Mouse (Mus musculus) megakaryocyte-erythroid progenitor cell, adult 5 weeks (primary cell): ENCODE data around the gene Olfr1104. TPM values are rescaled to one million over a fixed set of nuclear protein-coding genes. Genes with fewer than 3 reads are reported as not detected.

ENCODE experiments used
- polyA plus RNA-seq: library from polyadenylated mRNA; stranded (reverse); fragments of >175 nt; gene quantifications from 2 replicates; pipeline ENCODE4 v1.2.3, GENCODE M21; 2012

The Olfr1104 gene
- not detected in 2 replicates for polyA plus RNA-seq

DNA sequence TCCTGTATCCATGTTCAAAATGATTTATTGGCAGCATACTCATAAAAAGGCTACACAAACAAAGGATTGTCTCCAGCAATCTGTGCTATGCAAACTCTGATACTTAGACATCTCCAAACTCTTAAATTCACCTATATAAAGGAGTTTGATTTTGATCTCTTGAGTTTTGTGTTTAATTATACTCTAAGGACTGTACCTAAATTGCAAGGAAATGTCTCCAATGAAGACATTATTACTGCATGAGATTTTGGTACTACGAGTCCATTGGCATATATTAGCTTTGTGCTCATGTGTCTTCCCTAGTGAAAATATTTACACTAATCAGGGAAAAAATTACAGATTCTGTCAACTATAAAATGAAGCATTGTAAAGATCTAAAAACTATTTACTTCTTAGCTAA is at the start of gene Olfr1104:
Gene Olfr1104, minus strand, starts transcription at position 101 of the 400 bp plus-strand sequence.

DNA sequence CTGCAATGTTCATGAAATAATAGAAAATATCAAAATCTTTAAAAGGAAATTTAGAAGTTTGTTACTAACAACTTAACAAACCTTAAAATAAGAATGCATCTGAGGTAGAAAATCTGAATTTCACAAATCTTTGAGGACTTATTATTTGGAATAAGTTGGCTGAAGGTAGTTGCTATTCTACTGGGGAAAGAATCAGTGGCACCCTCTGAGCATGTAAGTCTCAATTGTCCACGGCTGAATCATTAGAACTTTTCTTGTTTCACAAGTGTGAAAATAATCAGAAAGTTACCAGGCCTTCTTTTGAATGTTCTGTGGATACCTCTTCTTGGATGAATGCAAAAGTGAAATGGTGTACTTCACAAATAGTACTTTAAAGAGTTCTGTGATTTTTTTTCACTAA is 48.8 kb upstream of the Olfr1104 start, which contains the start of gene Olfr1107:
Gene Olfr1107, minus strand, starts transcription at position 101 of the 400 bp plus-strand sequence.

DNA sequence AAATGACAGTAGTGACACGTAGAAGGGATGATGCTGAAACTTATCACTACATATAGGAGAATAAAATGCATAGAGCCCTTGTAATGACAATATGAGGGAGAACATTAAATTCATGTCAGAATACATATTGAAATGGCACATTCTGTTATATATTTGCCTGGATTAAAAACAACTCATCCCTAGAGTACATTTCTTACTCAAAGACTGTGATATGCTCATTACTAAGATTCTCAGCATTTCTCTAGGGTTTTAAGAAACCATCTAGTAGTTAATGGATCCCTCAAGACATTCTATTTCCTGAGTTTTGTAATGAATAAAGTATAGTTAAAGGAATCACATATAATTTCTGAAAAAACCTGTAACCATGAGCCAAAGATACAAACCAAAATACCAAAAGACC is 25.3 kb upstream of the Olfr1104 start, which contains the start of gene Olfr1106:
Gene Olfr1106, minus strand, starts transcription at position 101 of the 400 bp plus-strand sequence.

DNA sequence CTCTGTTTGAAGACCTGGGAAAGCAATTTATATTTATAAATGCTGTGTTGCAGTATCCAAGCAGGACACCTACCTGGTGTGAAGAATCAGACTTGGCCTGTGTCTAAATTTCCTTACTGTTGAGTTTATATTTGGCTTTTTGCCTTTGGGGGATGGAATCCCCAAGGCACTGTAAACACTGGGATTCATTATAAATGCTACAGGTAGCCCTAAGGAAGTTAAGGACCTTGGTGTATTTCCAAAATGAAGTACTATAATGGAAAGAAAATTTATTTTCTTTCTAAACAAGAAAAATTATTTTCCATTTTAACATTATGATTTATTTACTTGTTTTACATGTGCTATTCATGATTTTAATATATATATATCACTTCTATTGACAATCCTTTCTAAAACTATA is 9.6 kb upstream of the Olfr1104 start, which contains the start of gene Olfr1105:
Gene Olfr1105, minus strand, starts transcription at position 101 of the 400 bp plus-strand sequence.

DNA sequence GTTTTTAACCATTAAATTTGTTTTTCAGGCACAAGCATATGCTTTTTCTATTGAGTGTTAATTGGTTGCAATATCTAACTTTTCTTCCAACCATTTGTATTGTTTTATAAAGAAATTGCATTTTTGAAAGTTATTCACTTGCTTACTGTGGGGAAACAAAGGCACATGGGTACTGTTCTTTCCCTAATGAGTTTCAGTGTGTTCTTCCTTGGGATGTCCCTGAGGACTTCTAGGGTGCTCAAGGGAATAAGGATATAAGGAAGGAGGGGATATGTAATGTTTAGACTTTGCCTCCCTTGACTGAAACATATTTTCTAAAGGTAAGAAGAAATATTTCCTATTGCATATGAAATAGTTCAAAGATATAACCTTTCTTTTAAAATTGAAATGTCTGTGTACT is 28.8 kb downstream of the Olfr1104 start, which contains the start of gene Olfr1102:
Gene Olfr1102, plus strand, starts transcription at position 301 of the 400 bp plus-strand sequence.

DNA sequence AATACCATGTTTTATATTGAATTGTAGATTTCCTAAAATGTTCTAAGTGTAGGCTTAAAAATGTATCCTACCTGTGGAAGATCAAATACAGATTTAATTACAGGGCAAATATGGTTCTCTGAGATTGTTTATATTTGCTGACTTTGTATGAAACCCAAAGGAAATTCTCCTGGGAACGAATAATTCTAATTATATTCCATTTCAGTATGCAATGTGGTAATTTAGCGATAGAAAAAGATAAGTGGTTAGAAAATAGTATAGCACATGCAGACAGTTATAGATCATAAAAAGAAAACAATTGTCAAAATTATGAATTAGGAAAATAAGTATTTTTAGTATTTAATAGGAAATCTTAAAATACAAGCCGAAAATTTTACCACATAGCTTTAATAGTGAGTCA is 35.8 kb downstream of the Olfr1104 start, which contains the start of gene Olfr1101:
Gene Olfr1101, minus strand, starts transcription at position 101 of the 400 bp plus-strand sequence.

DNA sequence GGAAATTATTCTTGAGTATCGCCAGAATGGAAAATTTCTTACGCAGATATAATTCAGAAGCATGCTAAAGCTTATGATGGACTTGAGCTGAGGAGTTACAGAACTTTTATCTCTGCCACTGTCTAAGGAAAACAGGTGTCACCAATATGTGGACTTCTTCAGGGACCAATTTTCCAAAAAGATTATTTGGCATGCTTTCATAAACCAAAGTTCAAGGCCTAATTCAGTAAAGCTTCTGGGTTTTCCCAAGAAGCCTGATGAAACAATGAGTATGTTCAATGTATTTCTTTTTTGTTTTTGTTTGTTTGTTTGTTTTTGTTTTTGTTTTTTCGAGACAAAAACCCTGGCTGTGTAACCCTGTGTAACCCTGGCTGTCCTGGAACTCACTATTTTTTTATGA is 47.0 kb downstream of the Olfr1104 start, which contains the start of gene Olfr1100:
Gene Olfr1100, minus strand, starts transcription at position 101 of the 400 bp plus-strand sequence.

Other genes starting within 250 kb of the Olfr1104 start
- gene Olfr1093, start 244.6 kb downstream of the Olfr1104 start, polyA plus RNA-seq, result not detected in 2 replicates
- gene Olfr141, start 217.1 kb downstream of the Olfr1104 start, polyA plus RNA-seq, result not detected in 2 replicates
- gene Olfr1094, start 202.4 kb downstream of the Olfr1104 start, polyA plus RNA-seq, result not detected in 2 replicates
- gene Olfr1095, start 175.4 kb downstream of the Olfr1104 start, polyA plus RNA-seq, result not detected in 2 replicates
- gene Gm13723, start 152.3 kb downstream of the Olfr1104 start, polyA plus RNA-seq, result not detected in 2 replicates
- not detected in 2 replicates for gene Olfr1097, start 134.9 kb downstream of the Olfr1104 start, polyA plus RNA-seq
- gene Olfr1098, start 102.5 kb downstream of the Olfr1104 start, polyA plus RNA-seq, result not detected in 2 replicates
- not detected in 2 replicates for gene Olfr1099, start 66.4 kb downstream of the Olfr1104 start, polyA plus RNA-seq
- gene Olfr1100, start 47.1 kb downstream of the Olfr1104 start, polyA plus RNA-seq, result not detected in 2 replicates
- gene Olfr1101, start 35.9 kb downstream of the Olfr1104 start, polyA plus RNA-seq, result not detected in 2 replicates
- gene Olfr1102, start 28.7 kb downstream of the Olfr1104 start, polyA plus RNA-seq, result not detected in 2 replicates
- not detected in 2 replicates for gene Olfr1105, start 9.5 kb upstream of the Olfr1104 start, polyA plus RNA-seq
- not detected in 2 replicates for gene Olfr1106, start 25.2 kb upstream of the Olfr1104 start, polyA plus RNA-seq
- gene Olfr1107, start 48.7 kb upstream of the Olfr1104 start, polyA plus RNA-seq, result 0.01 TPM in 1 of 2 replicates, not detected in the other
- not detected in 2 replicates for gene Olfr1109, start 68.9 kb upstream of the Olfr1104 start, polyA plus RNA-seq
- not detected in 2 replicates for gene Olfr259, start 87.5 kb upstream of the Olfr1104 start, polyA plus RNA-seq
- not detected in 2 replicates for gene Olfr1110, start 113.2 kb upstream of the Olfr1104 start, polyA plus RNA-seq
- gene Olfr1111, start 125.5 kb upstream of the Olfr1104 start, polyA plus RNA-seq, result not detected in 2 replicates
- gene Olfr1112, start 160.7 kb upstream of the Olfr1104 start, polyA plus RNA-seq, result not detected in 2 replicates
- gene Olfr1113, start 181.9 kb upstream of the Olfr1104 start, polyA plus RNA-seq, result not detected in 2 replicates
- gene Olfr1115, start 220.9 kb upstream of the Olfr1104 start, polyA plus RNA-seq, result not detected in 2 replicates
- gene Olfr1116, start 240.5 kb upstream of the Olfr1104 start, polyA plus RNA-seq, result not detected in 2 replicates